Mouse (Mus musculus) effector memory CD4-positive, alpha-beta T cell, adult 5 months (primary cell): ENCODE data around the gene Zfp773. TPM values are rescaled to one million over a fixed set of nuclear protein-coding genes. Genes with fewer than 3 reads are reported as not detected.

ENCODE experiments used
- polyA plus RNA-seq: library from polyadenylated mRNA; unstranded; fragments of 100-300 nt; shearing (Covaris generic); gene quantifications from one replicate; pipeline ENCODE4 v1.2.1, GENCODE M21; 2017

Gene Zfp773
- 23.5 TPM for polyA plus RNA-seq

DNA sequence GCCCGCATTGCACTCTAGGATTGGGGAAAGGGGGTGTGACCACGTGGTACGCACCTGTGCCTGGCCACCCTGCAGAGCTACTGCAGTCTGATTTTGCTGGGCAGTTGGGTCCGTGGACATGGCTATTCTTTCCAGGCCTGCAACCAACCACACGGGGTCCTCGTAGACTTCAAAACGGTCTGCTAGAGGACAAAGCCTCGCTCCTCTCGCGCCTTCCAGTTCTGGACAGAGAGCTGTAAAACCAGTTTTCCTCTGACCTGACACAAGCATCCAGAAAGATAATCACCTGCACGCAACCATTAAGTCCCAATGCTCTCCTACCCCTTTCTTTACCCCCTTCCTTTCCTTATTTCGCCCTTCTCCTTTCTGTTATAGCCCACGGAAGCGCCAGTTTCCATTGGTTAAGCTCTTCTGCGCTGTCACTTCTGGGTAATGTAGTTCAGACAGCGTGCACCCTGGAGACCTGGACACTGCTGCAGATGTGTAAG lies at the start of gene Zfp773:
Gene Zfp773 (minus strand): TSS at position 377 of the 488 bp plus-strand sequence.

DNA sequence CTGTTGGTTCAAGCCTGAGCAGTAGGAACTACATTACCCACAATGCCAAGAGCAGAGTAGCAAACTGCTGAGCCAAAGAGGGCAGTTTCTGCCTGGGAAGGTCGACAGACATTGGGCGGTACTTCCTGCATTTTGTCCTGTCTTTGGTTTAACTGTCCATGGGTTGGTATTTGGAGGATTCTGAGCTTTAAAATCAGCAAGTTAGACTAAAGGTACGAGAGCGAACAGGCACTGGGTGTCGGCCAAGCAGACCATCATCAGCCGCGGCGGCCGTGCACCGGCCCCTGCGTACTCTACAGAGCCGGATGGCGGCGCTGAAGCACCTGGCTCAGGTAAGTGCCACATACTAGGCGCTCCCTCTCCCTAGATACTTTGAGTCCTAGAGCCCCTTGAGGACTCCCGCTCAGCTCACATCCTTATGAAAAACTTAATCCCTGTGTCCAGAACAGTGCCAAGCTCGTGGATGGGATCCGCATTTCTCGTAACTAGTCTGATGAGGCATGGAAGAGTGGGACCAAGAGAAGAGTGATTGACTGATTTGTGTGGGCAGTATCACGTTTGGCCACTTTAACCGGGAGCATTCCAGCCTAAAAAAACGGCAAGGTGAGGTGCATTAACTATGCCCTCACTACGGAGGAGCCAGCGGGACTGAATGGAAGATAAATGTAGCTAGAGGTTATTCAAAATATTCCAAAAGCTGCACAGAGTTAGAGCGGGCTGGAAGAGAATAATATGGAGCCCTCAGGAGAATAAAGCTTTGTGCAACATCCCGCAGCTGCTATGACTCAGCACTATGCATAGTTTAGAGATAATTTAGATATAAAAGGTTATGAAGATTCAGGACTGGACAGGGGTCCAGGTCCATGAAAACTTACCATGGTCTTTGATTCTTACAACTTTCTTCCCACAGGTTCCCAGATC lies 34.9 kb upstream of the Zfp773 start, which contains the start of gene Zfp418:
Gene Zfp418 (plus strand): TSS at position 104 of the 921 bp plus-strand sequence.

DNA sequence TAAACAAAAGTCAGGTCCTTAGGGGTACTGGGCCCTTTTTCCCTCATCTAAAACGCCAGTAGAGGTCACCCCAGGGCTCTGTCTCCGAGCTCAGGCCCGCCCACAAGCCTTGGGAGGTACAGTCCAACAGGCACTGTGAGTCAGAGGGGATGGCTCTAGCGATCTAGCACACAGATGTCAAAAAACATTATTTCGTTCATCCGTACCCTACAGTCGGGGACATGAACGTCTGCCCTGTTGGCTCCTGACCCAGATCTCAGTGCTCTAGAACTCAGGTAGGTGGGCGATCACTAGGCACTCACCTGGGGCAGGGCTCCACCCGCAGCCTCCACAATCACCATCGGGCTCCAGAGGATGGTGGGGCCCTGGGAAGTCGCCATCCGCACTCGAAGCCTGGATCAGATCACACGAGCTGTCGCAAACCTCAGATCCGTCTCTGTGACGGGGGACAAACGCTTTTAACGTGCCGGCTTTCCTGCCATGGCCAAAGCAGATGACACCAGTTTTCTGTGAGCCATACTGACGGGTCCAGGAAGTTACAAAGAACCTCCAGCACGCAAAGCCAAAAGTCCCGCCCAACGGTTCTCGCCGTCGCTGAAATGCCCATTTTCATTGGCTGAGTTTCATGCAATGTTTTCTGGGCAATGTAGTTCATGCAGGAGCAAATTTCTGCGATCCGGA lies 15.5 kb downstream of the Zfp773 start, which contains the start of gene Zfp954:
Gene Zfp954 (minus strand): TSS at position 568 of the 681 bp plus-strand sequence.

Other genes with a start within 250 kb of the Zfp773 start
- gene Aurkc, start 141.5 kb downstream of the Zfp773 start, polyA plus RNA-seq = not detected
- 47.9 TPM for gene Zfp954, start 15.3 kb downstream of the Zfp773 start, polyA plus RNA-seq
- 1.8 TPM for gene Zfp418, start 34.6 kb upstream of the Zfp773 start, polyA plus RNA-seq
- 2.5 TPM for gene Zfp772, start 73.2 kb upstream of the Zfp773 start, polyA plus RNA-seq
- 0.64 TPM for gene Vmn2r29, start 110.6 kb upstream of the Zfp773 start, polyA plus RNA-seq
- 2.5 TPM for gene Gm45844, start 141.5 kb upstream of the Zfp773 start, polyA plus RNA-seq
- gene Clcn4, start 164.1 kb upstream of the Zfp773 start, polyA plus RNA-seq = 65.4 TPM
- gene Vmn2r30, start 200.9 kb upstream of the Zfp773 start, polyA plus RNA-seq = not detected
- not detected for gene Gm45783, start 237.8 kb upstream of the Zfp773 start, polyA plus RNA-seq